Mouse (Mus musculus) cerebellum, adult 2 months (tissue): ENCODE measurements around the gene Mpp4. TPM values are rescaled to one million over a fixed set of nuclear protein-coding genes. Genes with fewer than 3 reads are reported as not detected.
A peak's percentile ranks its signal among the peaks of the same experiment; 100 is the strongest.

ENCODE experiments used
- DNase-seq, 2 experiments: peaks; one replicate each; pipeline ENCODE4 v3.0.0; 2021
- H3K27ac ChIP-seq: fragments of 200-500 bp; 2 replicates; pipeline ENCODE4 v1.5.1; 2012; ENCODE audit warnings: low read length, control low read depth, inconsistent platforms; ENCODE audit not compliant: insufficient read depth
- H3K27me3 ChIP-seq: fragments of 200-500 bp; 2 replicates; pipeline ENCODE4 v1.6.1; 2012; ENCODE audit warnings: inconsistent platforms, mild to moderate bottlenecking, low read length, moderate library complexity; ENCODE audit not compliant: control insufficient read depth, insufficient read depth
- H3K4me1 ChIP-seq: fragments of 200-500 bp; 2 replicates; pipeline ENCODE4 v1.6.1; 2011; ENCODE audit warnings: low read length; ENCODE audit not compliant: control insufficient read depth, insufficient read depth
- H3K4me3 ChIP-seq: fragments of 200-500 bp; replicated peaks from 2 replicates; pipeline ENCODE3; 2011; ENCODE audit warnings: mild to moderate bottlenecking, low read depth, low read length, control low read depth; ENCODE audit not compliant: insufficient read depth
- CTCF ChIP-seq: fragments of 200-500 bp; IDR thresholded peaks from 2 replicates; pipeline ENCODE4 v1.5.1; 2011; ENCODE audit warnings: low read depth, mild to moderate bottlenecking, control low read depth, low read length, moderate library complexity, borderline replicate concordance; ENCODE audit not compliant: insufficient read depth
- POLR2A ChIP-seq: fragments of 200-500 bp; IDR thresholded peaks from 2 replicates; pipeline ENCODE4 v1.6.1; 2011; ENCODE audit warnings: low read length, control low read depth, borderline replicate concordance; ENCODE audit not compliant: insufficient read depth
- WGBS: fragments of 180-500 bp; shearing (Covaris S2); methylation state at CpG from one replicate; pipeline ENCODE4 v1.1.7; 2018; 5-methylcytosine and 5-hydroxymethylcytosine counted together
- polyA plus RNA-seq: library from polyadenylated mRNA; depleted of rRNA; stranded (reverse); fragments of >200 nt; gene quantifications from 2 replicates; pipeline ENCODE4 v1.2.3, GENCODE M21; 2012

The Mpp4 gene
- polyA plus RNA-seq, 1 experiment = 12.0 TPM

DNA sequence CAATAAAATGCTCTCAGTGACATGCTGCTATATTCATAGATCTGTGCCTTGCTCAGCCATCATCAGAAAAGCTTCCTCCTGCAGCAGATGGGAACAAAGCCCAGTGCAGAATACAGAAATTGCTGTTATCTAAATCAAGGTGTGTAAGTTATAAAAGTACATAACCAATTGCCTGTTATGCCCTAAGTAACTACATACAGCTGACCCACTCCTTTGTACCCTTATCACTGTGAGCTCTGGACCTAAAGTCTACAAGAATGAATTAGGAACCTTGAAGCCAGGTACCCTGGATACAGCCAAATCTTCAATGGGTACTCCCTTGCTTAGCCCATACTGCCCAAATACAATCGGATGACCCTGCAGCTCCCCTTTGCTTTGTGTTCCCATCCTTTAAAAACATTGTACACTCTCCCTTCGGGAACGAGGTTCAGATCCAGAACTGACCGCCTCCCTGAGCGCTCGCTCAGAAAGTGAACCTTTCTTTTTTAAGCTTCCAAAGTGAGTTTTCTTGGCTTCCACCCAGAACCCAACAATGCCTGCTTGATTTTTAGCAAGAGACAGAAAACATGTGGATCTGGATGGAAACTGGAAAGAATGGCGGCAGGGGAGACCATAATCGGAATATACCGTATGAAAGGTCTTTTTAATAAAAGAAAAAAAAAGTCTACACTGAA is 3.2 kb upstream of the Mpp4 start:
- Histone ChIP-seq H3K27ac (0 out of 2 replicates have a peak overlapping the region, but pooled peaks have one; percentile 44), H3K4me1 (peaks cover 26% of the 10 kb centered on the region), H3K27me3 (no peaks in the 10 kb centered on the region), H3K4me3 (no peak overlapping the region)
- no peak for DNase-seq
- no peak for TF ChIP-seq CTCF
- TF ChIP-seq POLR2A = no peak
- 78% methylated on average over 9 of the region's 9 CpGs for WGBS

DNA sequence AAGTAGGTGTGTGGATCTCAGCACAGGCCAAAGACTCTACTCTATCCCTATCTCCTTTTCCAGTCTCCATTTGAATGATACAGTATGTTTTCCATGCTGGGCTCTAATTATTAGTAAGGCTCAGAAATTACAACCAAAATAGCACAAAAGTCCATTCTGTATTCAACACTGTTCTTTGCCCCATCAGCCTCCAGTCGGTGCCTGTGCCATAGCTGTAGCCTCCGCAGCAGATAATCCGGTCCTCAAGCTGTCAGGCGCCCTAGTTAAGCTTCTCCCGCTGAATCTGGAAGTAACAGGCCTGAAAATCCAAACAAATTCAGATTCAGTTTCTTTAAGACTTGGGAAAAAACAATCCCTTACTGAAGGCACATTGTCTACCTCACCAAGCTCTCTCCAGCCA is 729 bp upstream of the Mpp4 start:
- Histone ChIP-seq H3K27ac (peak overlapping the region; percentile 78), H3K4me1 (peaks cover 37% of the 10 kb centered on the region), H3K27me3 (no peaks in the 10 kb centered on the region), H3K4me3 (no peak overlapping the region)
- WGBS = 32% methylated on average over 5 of the region's 5 CpGs
- peak in 1 of 2 experiments; percentile 45 for DNase-seq
- TF ChIP-seq CTCF (no peak), POLR2A (no peak)

DNA sequence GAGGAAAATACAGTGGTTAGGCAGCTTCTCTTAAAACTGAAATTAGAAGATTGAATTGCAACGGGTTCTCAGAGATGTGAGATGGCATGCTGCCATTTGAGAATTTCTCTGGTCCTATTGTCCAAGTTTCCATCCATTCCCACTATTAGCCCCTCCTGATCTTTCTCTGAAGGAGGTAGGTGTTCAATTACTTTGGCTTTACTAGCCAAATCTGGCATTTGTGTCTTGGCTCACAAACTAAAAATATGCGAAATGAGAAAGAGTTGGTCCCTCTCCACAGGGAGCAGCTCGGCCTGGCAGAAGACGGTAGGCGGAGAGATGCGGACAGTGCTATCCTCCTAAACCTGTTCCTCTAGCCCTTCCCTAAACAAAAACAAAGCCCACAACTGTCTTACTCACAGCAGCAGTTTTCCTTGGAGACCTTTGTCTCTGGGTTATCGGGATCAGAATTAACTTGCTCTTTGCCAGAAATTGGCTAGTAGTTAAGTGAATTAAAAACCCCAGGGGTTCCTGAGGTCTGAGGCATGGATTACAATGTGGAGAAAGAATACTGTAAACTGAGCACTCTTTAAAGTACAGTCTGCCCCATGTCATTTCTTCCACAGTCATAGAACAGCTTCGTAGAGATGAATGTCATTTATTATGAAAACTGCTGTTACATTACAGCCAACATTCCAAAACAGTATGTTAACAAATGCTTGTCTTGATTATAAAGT is 722 bp downstream of the Mpp4 start:
- 11% methylated on average over 8 of the region's 8 CpGs for WGBS
- Histone ChIP-seq H3K4me3 (no peak overlapping the region), H3K27ac (no peak overlapping the region), H3K27me3 (no peaks in the 10 kb centered on the region), H3K4me1 (peaks cover 48% of the 10 kb centered on the region)
- DNase-seq = peak; percentile 47 to 65
- no peak for TF ChIP-seq CTCF
- no peak for TF ChIP-seq POLR2A

DNA sequence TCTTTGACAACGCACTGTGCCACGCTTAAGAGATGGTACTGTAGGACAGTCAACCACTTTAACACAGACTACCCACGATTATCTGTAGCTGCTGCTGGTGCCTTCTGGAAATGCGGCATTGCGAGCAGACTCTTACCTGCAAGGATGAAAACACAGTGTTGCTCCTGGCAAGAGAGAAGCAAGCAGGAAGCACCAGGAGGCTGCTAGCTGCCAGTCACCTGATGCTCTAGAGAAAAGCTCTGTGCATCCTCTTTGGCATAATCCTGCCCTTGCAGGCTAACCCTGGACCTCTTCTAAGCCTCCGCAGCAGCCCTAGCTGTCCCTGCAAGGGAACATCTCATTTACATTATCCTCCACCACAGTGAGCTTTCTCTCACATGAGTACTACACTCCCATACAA is 1.8 kb downstream of the Mpp4 start:
- peak overlapping the region; percentile 38 for H3K27ac ChIP-seq
- H3K4me1 ChIP-seq = peaks cover 48% of the 10 kb centered on the region
- DNase-seq = peak; percentile 58 to 69
- WGBS = 46% methylated on average over 6 of the region's 6 CpGs
- H3K4me3 ChIP-seq = no peak overlapping the region
- TF ChIP-seq POLR2A = no peak
- TF ChIP-seq CTCF = no peak
- H3K27me3 ChIP-seq = no peaks in the 10 kb centered on the region

DNA sequence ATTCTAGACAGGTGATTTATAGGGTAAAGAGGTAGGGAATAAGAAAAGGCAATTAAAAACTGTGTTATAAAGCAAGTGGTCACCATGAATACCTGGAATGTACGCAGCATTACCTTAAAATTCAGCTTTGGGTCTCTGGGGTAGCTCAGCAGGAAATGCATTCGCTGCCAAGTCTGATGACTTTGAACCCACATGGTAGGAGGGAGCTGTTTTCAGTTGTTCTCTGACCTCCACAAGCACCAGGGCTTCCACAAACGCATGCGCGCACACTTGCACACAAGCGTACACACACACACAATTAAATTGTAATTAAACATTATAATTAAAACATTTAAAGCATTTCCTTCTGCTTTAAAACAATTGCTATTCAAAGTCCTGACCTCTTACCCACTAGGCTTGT is 2.3 kb downstream of the Mpp4 start:
- peak in 1 of 2 experiments; percentile 29 for DNase-seq
- TF ChIP-seq POLR2A (no peak), CTCF (no peak)
- 70% methylated on average over 6 of the region's 6 CpGs for WGBS
- H3K4me1 ChIP-seq = peaks cover 45% of the 10 kb centered on the region
- no peak overlapping the region for H3K27ac ChIP-seq
- no peaks in the 10 kb centered on the region for H3K27me3 ChIP-seq
- no peak overlapping the region for H3K4me3 ChIP-seq

DNA sequence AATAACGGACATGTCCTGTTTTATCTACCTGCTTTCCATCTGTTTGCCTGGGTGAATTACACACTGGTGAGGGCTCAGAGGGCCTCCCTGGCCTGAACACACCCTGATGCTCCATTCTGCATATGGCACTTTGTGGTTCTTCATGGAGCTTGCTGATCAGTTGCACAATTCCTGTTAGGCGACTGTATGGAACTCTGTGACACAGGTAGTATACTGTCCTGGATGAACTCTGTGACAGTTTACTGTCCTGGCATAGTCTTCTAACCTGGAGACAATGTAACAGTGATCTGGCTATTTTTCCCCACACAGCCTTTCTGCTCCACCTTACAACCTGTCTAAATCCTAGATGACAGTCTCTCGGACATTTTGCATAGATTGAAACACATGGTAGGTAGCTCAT is 4.1 kb downstream of the Mpp4 start:
- no peak for DNase-seq
- no peak overlapping the region for H3K4me3 ChIP-seq
- no peak for TF ChIP-seq POLR2A
- no peak for TF ChIP-seq CTCF
- H3K27ac ChIP-seq = no peak overlapping the region
- peaks cover 37% of the 10 kb centered on the region for H3K4me1 ChIP-seq
- 69% methylated on average over 3 of the region's 3 CpGs for WGBS
- H3K27me3 ChIP-seq = no peaks in the 10 kb centered on the region

DNA sequence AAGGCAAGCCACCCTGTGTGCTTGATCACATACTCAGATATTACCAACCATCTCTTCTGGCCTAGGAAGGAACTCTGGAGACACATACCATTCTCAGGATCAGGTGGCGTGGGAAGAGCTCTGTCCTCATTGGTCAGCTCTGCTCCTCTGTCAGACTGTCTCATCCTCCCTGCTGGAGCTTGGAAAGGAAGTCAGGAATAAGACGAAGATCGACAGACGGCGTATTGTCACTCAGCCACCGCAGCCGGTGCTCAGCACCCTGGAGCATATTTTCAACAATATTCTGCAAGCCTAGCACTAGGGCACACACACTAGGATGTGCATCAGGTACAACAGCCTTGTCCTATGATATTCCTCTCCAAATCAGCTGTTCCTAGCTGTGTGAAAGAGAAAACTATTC is 4.7 kb downstream of the Mpp4 start:
- 34% methylated on average over 7 of the region's 7 CpGs for WGBS
- TF ChIP-seq CTCF = no peak
- no peak for TF ChIP-seq POLR2A
- DNase-seq = peak; percentile 45 to 57
- Histone ChIP-seq H3K27ac (no peak overlapping the region), H3K4me1 (peaks cover 33% of the 10 kb centered on the region), H3K4me3 (no peak overlapping the region), H3K27me3 (no peaks in the 10 kb centered on the region)

DNA sequence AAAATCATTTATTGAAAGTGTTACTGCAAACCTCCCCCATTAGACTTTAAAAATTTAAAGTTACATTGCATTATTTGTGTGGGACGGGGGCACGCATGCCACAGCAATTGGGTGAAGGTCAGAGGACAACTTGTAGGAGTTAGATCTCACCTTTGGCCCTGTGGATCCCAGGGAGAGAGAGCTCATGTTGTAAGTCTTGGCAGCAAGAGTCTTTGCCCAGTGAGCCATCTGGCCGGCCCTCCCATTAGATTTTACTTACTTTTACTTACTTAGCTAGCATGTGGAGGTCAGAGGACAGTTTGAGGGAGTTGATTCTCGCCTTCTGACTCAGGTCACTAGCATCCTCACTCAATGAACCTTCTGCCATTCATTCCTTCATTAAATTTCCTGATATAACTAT is 5.3 kb downstream of the Mpp4 start:
- TF ChIP-seq POLR2A (no peak), CTCF (no peak)
- 76% methylated on average over 4 of the region's 4 CpGs for WGBS
- DNase-seq = no peak
- Histone ChIP-seq H3K4me3 (no peak overlapping the region), H3K4me1 (peaks cover 27% of the 10 kb centered on the region), H3K27me3 (no peaks in the 10 kb centered on the region), H3K27ac (no peak overlapping the region)
